14 mouse cellular contexts compared by ENCODE assay signal in genomic region chr17:83962841-83963240, GRCm38 (mm10).
A peak's percentile ranks its signal among the peaks of the same experiment; 100 is the strongest.
DNase-seq lines count a peak whose midpoint lies in the region; ATAC-seq and TF ChIP-seq lines count a peak whose summit lies in the region.
"Had no signal": no experiment of that assay in that cellular context is flagged by ENCODE, and none has a peak within 500 bp of the region (broad histone marks: within the 10 kb centered on the region; RNA-seq: fewer than 3 reads in every experiment).

No protein-coding gene starts in this region.

- peaks cover 60% of the 10 kb centered on the region for H3K4me1 ChIP-seq in embryonic facial prominence, embryonic 15.5 days
- peaks cover 29% of the 10 kb centered on the region for H3K4me1 ChIP-seq in liver, postnatal 0 days (ENCODE audit: insufficient read depth)

- no peaks in the 10 kb centered on the region for H3K27me3 ChIP-seq in embryonic facial prominence, embryonic 15.5 days
- H3K27me3 ChIP-seq in liver, postnatal 0 days (ENCODE audit: insufficient read depth, low read length), result no peaks in the 10 kb centered on the region
- H3K27me3 ChIP-seq: hindbrain, embryonic 15.5 days; midbrain, embryonic 13.5 days; neural tube, embryonic 12.5 days had no signal

- no peak for TF ChIP-seq CTCF in layer of hippocampus, adult 2 months (conservative IDR thresholded peaks at IDR 0.05)
- TF ChIP-seq CTCF in liver, postnatal 0 days (IDR thresholded peaks at IDR 0.05; ENCODE audit: low read depth), result no peak

- WGBS in embryonic facial prominence, embryonic 15.5 days, result 46% methylated on average over 4 of the region's 4 CpGs
- 15% methylated on average over 4 of the region's 4 CpGs for WGBS in liver, postnatal 0 days (ENCODE audit: insufficient replicate concordance)

- no peak for ATAC-seq in embryonic facial prominence, embryonic 15.5 days (ENCODE audit: insufficient number of reproducible peaks, low FRiP score, low TSS enrichment, low read depth)
- ATAC-seq in liver, postnatal 0 days, result no peak
- ATAC-seq in megakaryocyte progenitor cell, adult 5-6 weeks (replicated peaks; ENCODE audit: poor library complexity), result no peak
- ATAC-seq: forebrain, embryonic 14.5 days; midbrain, embryonic 13.5 days had no signal

- no peak overlapping the region for H3K4me3 ChIP-seq in layer of hippocampus, adult 2 months
- no peak overlapping the region for H3K4me3 ChIP-seq in embryonic facial prominence, embryonic 15.5 days (replicated peaks)
- no peak overlapping the region for H3K4me3 ChIP-seq in liver, postnatal 0 days (ENCODE audit: low read depth, low read length)
- H3K4me3 ChIP-seq: hindbrain, embryonic 15.5 days; midbrain, embryonic 13.5 days; neural tube, embryonic 12.5 days had no signal

- DNase-seq in cerebellum, adult 11 months, result peak; percentile 35
- DNase-seq in cerebellum, adult 8-10 months, result no peak
- no peak for DNase-seq in layer of hippocampus, adult 2 months (ENCODE audit: low spot score in 2 of 2)
- no peak for DNase-seq in layer of hippocampus, postnatal 14 days (ENCODE audit: low spot score in 2 of 2)
- no peak for DNase-seq in liver, postnatal 0 days
- DNase-seq in lung, adult 18-20 months, result no peak
- DNase-seq: gastrocnemius, postnatal 25 days; kidney, postnatal 4 days had no signal

- no peaks in the 10 kb centered on the region for H3K9me3 ChIP-seq in embryonic facial prominence, embryonic 15.5 days (replicated peaks)
- H3K9me3 ChIP-seq in liver, postnatal 0 days (ENCODE audit: low read length), result no peaks in the 10 kb centered on the region
- H3K9me3 ChIP-seq: hindbrain, embryonic 15.5 days; midbrain, embryonic 13.5 days had no signal

- H3K9ac ChIP-seq in embryonic facial prominence, embryonic 15.5 days, result no peak overlapping the region
- no peak overlapping the region for H3K9ac ChIP-seq in liver, postnatal 0 days (replicated peaks)
- H3K9ac ChIP-seq: hindbrain, embryonic 15.5 days; midbrain, embryonic 13.5 days; neural tube, embryonic 12.5 days had no signal

- 0 out of 2 replicates have a peak overlapping the region, but pooled peaks have one; percentile 48 for H3K27ac ChIP-seq in layer of hippocampus, adult 2 months
- H3K27ac ChIP-seq in embryonic facial prominence, embryonic 15.5 days (replicated peaks), result peak overlapping the region; percentile 61; the same call in 1 of the 2 replicates
- H3K27ac ChIP-seq in liver, postnatal 0 days (ENCODE audit: low read depth), result peak overlapping the region; percentile 30; the same call in 1 of the 2 replicates
- H3K27ac ChIP-seq: hindbrain, embryonic 15.5 days; midbrain, embryonic 13.5 days; neural tube, embryonic 12.5 days had no signal

- no peaks in the 10 kb centered on the region for H3K36me3 ChIP-seq in embryonic facial prominence, embryonic 15.5 days
- no peaks in the 10 kb centered on the region for H3K36me3 ChIP-seq in liver, postnatal 0 days (replicated peaks; ENCODE audit: insufficient read depth, low read length)
- H3K36me3 ChIP-seq: hindbrain, embryonic 15.5 days; midbrain, embryonic 13.5 days; neural tube, embryonic 12.5 days had no signal

- no peak overlapping the region for H3K4me2 ChIP-seq in embryonic facial prominence, embryonic 15.5 days (replicated peaks)
- H3K4me2 ChIP-seq in liver, postnatal 0 days (ENCODE audit: low read depth, low read length), result no peak overlapping the region
- H3K4me2 ChIP-seq: hindbrain, embryonic 15.5 days; midbrain, embryonic 13.5 days; neural tube, embryonic 12.5 days had no signal

- no peak for TF ChIP-seq EP300 in liver, postnatal 0 days (IDR thresholded peaks at IDR 0.05; ENCODE audit: low read depth)
